Mouse (Mus musculus) adrenal gland, postnatal 10 days (tissue): ENCODE data around the gene Mink1. TPM values are rescaled to one million over a fixed set of nuclear protein-coding genes. Genes with fewer than 3 reads are reported as not detected.
"Not testable (repeated sequence)": the region's sequence is repeated elsewhere in the genome, so short reads cannot be mapped to it uniquely, and the experiment has no call there.

Source experiments
- DNase-seq: peaks from one replicate; pipeline ENCODE4 v3.0.0; 2021; ENCODE audit warnings: mixed read lengths
- long read RNA-seq, 2 experiments: library from polyadenylated mRNA; stranded (forward); transcript quantifications; one replicate each; pipeline ENCODE4 v2.0.0; 2021
- total RNA-seq, 2 experiments: library from RNA; stranded (reverse); gene quantifications; 2 replicates each; pipeline ENCODE4 v1.2.3; 2021

Gene Mink1
- 10 to 100 TPM; 49.0 to 55.8 TPM for total RNA-seq
- long read RNA-seq, experiment 1, full-length matches to known transcripts, result 1 of 6 reads
- long read RNA-seq, experiment 1, partial matches to known transcripts, result 1 of 6 reads
- long read RNA-seq, experiment 1, other reads (novel, unspliced or antisense), result 4 of 6 reads
- long read RNA-seq, experiment 2, full-length matches to known transcripts, result 10 of 23 reads
- long read RNA-seq, experiment 2, partial matches to known transcripts, result 7 of 23 reads
- long read RNA-seq, experiment 2, other reads (novel, unspliced or antisense), result 6 of 23 reads

DNA sequence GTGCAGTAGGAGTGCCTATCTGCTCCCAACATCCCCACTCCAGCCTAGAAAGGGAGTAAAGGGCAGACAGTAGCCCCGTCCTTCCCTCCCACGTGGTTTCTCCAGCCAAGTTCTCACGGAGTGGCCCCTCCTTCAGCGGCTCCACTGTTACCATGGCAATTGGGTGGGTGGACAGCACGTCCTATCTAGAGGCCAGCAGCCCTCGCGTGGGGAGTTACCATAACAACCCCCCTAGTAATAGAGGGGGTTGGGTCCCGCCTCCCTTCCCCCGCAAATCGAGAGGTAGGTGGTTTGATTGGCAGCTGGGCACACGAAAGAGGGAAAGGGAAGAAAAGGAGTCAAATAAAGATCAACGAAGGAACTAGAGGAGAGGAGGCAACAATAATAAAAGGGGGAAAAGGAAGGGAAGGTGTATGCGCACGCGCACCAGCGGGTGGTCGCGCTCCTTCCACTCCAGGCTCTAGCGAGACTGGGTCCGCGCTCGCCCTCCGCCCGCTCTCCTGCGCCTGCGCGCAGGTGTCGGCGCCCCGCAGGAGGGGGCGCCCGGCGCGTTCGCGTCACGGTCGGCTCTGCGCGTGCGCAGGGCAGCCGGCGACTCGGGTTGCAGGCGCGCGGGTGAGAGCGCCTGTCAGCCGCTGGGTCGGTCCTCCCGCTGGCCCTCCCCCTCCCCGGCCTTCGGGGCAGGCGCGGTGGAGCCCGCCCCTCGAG lies at the start of gene Mink1:
Gene Mink1 (plus strand): TSS at position 595 of the 708 bp plus-strand sequence.
- DNase-seq, result peak; percentile 93

DNA sequence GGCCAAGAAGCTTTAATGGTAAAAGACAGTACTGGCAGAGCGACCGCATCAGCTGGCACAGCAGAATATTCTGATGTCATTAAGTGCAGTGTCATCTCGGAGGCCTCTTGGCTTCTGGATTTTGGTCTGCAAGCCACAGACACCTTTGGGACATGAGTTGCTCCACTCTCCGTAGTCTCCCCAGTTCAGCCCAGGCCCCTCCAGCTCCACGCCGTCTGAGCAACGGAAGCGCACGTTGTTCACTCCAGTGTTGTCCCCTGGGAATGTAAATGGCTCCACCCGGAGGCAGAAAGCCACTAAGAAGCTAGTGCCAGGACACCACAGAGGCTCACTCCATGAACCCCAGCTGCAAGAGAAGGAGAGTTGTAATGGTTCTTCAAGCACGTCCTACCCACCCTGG lies 49.2 kb upstream of the Mink1 start:
- DNase-seq, result peak; percentile 51

DNA sequence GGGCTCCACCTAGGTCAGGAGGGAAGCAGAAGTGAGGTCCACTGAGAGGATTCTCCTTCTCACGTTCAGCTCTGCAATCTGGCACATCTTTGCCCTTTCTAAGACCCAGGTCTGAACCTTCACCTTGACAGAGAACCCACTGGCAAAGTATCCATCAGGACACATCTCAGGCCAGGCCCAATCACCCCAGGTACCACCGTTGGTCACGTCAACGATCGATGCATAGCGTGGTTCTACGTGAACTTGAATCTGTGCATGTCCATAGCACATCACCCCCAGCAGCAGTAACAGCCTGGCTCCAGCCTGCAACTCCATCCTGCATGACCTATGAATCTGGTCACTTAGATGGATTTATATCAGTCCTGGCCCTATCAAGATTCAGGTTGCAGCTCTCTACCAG lies 48.4 kb upstream of the Mink1 start, which contains the start of gene Vmo1:
Gene Vmo1 (minus strand): TSS at position 329 of the 400 bp plus-strand sequence.
- no peak for DNase-seq

- DNase-seq, result peak; percentile 32
Observed at GRCm38 (mm10) chr11:70516352-70516751, 46.3 kb upstream of the Mink1 start.

- DNase-seq, result no peak
Observed at GRCm38 (mm10) chr11:70518436-70518835, 44.2 kb upstream of the Mink1 start.

DNA sequence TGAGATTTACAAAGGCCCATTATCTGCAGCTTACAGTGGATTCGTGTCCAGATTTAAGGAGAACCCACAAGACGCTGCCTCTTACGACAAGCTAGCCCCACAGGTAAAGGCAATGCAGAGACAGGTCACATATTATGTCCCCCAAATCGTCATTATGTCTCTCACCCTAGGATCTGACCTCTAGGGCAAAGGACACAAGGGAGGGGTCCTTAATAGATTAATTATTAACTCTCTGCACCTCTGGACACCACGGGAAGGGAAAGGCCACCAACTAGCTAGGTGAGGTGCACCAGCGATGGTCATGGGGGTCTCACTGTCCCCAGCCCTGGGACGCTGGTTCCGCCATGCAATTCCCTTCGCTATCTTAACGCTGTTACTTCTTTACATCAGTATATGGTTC lies 43.8 kb upstream of the Mink1 start, which contains the start of gene Gltpd2:
Gene Gltpd2 (plus strand): TSS at position 274 of the 400 bp plus-strand sequence.
- no peak for DNase-seq

DNA sequence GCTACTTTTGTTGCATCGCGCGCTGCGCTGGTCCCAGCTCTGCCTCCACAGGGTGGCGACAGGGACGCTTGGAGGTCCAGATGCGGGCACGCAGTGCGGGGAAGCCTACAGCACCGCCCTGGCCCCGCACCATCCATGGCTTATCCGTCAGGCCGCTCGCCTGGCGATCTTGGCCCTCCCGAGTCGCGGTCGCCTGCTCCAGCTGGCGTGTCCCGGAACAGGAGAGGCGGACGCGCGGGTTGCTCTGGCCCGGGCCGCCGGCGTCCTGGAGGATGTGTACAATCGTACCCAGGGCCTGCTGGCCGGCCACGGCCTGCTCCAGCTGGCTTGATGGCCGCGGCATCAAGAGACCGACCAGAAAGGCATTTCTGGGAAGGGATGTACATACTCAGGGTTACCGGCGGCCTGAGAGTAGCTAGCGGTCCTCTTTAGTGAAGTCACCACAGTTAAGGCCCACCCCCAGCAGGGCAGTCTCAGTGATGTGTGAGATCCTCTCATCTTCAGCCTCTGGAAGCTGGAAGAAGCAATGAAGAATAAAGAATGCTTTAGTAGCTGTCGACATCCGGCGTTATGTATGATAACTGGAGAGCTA lies 42.4 kb upstream of the Mink1 start:
- DNase-seq, result peak; percentile 55

GRCm38 (mm10) chr11:70523306-70523989 lies 39.2 kb upstream of the Mink1 start:
- DNase-seq, result not testable (repeated sequence)

- DNase-seq, result no peak
Observed at GRCm38 (mm10) chr11:70524782-70525181, 37.9 kb upstream of the Mink1 start.

DNA sequence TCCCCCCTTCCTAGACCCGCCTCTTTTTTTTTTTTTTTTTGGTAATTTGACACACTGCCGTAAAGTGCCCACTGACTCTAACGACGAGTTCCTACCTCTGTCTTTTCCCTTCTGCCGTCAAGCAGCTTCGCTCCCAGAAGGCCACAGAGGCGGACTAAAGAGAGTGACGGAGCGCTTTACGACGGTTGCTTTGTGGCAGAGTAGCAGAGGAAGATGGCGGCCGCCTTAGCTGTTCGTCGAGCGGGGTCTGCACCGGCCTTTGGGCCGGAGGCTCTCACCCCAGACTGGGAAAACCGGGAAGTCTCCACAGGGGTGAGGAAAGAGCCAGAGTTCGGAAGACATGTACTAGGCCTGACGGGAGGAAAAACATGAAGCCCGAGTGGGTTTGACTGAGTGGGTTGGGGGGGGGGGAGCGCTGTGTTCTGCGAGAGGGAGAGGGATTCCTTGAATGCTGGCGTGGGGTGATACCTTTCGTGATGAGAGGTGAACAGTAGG lies 37.5 kb upstream of the Mink1 start, which contains the start of gene Psmb6:
Gene Psmb6 (plus strand): TSS at position 184 of the 495 bp plus-strand sequence.
- peak; percentile 90 for DNase-seq

- DNase-seq, result no peak
Observed at GRCm38 (mm10) chr11:70525726-70526125, 37.0 kb upstream of the Mink1 start.

- DNase-seq, result no peak
Observed at GRCm38 (mm10) chr11:70526211-70526610, 36.5 kb upstream of the Mink1 start.

DNA sequence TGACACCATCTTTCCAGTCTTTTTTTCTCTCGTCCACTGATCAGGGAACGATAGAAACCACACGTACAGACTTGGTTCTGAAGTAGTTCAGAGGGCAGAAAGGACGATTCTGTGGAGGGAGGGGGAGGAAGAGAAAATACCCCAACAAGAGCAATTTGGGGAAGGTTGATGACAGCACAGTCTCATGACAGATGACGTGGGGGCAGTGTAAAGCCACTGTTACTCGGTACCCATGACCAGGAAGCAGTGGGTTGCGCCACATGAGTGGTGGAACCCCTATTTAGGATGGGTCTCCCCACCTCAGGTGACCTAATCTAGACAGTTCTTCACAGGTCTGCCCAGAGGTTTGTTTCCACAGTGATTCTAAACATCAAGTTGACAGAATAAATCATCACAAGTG lies 34.1 kb upstream of the Mink1 start:
- DNase-seq, result no peak

DNA sequence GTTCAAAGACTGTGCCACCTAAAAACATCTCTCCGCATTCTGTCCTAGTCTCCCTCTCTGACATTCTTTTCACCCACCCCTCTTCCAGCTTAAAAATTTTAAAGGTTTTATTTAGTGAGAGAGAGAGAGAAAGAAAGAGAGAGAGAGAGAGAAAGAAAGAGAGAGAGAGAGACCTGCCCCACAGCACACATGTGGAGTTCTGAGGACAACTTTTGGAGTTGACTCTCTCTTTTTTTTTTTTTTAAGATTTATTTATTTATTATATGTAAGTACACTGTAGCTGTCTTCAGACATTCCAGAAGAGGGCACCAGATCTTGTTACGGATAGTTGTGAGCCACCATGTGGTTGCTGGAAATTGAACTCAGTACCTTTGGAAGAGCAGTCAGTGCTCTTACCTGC lies 31.6 kb upstream of the Mink1 start:
- DNase-seq, result not testable (repeated sequence)

GRCm38 (mm10) chr11:70532839-70533238 lies 29.8 kb upstream of the Mink1 start, which contains the start of gene Gm40193:
Gene Gm40193, minus strand, starts transcription at chr11:70532939.
- DNase-seq, result no peak

DNA sequence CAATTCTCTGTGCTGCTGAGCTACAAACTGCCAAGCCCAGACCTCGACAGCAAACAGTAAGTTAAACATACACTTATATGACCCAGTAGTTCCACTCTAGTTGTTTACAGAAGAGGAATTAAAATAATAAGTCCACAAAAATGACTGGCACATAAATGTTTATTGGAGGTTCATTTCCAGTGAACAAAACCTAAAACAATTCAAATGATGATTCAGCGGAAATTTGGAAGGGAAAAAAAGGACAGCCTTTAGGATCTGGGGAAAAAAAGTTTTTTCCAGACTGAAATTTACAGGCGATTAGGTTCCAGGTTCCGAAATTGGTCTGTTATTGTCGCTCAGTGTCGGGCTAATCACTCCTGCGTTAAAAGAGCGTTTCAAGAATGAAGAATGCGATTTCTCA lies 23.3 kb upstream of the Mink1 start:
- DNase-seq, result no peak

DNA sequence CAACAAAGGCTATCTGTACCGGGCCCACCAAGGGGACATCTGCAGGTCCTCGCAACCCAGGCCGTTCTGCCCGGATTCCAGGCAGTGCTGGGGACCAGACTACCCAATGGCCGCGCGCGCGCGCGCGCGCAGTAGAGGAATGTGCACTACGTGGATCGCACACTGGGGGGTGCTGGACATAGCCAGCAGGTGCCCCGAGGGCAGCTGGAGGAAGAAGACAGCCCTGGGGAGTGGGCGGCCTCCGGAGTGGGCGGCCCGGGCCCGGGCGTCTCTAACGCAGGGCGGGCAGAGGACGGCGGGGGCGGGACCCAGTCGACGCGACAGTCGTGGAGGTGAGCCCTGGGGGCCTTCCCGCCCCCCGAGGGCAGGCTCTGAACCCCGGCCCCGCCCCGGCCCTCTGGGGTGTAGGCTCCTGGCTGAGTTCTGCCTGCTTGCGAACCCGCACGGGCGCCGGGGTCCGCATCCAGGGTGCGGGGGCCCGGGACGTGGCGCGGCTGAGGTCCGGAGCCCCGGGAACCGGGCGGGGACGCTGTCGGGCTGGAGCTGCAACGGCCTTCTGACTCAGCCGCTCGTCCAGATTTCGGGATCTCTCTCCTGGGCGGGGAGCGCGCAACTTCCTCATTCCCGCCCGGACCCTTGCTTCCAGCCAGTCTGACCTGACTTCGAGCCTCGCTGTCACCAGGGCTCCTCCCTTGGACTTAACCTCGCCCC lies 22.6 kb upstream of the Mink1 start, which contains the start of gene Pld2:
Gene Pld2 (plus strand): TSS at position 188 of the 711 bp plus-strand sequence.
- DNase-seq, result peak; percentile 94

DNA sequence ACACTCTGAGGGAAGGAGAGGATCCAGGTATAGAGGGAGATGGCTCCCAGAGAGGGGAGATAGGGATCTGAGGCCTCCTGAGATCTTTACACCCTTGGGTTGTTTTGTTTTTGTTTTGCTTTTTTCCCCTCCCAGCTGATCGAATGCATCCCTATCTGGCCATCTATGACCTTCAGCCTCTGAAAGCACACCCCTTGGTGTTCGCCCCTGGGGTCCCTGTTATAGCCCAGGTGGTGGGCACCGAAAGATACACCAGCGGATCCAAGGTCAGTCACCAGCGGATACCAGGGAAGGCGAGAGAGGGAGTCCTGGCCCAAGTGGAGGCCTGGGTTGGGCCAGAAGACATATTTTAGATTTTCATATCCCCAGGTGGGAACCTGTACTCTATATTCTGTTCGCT lies 21.8 kb upstream of the Mink1 start:
- no peak for DNase-seq

DNA sequence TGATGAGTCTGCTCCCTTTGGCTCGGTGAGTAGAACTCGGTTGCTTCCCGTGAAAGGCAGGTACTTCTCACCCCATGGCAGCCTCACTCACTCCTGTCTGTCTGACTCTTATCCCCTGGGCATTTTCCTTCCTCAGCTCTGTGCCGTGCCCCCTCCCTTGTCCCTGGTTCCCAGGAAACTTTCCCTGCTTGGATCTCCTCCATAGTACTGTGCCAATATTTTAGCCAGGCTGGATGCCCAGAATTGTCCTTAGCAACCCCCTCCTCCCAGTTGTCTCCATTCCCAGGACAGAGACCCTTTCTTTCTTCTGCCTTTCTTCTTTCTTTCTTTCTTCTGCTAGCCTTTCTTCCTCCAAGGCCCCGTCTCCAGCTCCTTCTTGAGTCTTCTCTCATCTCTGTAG lies 21.3 kb upstream of the Mink1 start:
- no peak for DNase-seq

- DNase-seq, result no peak
Observed at GRCm38 (mm10) chr11:70544496-70544895, 18.2 kb upstream of the Mink1 start.

GRCm38 (mm10) chr11:70551526-70551925 lies 11.2 kb upstream of the Mink1 start:
- no peak for DNase-seq
